Mouse (Mus musculus): ENCODE data around the gene Dpy30. TPM values are rescaled to one million over a fixed set of nuclear protein-coding genes. Genes with fewer than 3 reads are reported as not detected.
"Not testable (repeated sequence)": the region's sequence is repeated elsewhere in the genome, so short reads cannot be mapped to it uniquely, and the experiment has no call there.

The Dpy30 gene
- polyA plus RNA-seq, 1 experiment = 159 TPM

DNA sequence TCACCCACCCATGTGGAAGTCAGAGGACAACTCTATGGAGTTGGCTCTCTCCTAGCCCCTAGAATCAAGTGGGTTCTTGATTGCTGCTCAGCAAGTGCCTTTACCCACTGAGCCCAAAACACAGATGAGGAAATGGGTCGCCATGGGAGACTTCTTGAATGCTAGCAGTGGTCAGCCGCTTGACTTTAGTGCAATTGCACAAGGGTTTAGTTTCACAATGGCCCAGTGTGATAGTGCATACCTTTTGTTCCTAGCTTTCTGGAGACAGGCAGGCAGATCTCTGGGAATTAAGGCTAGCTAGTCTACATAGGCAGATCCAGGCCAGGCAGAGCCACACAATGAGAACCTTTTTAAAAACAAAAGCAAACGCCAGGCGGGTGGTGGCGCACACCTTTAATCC, 23.7 kb downstream of the Dpy30 start:
- Histone ChIP-seq H3K36me3 (ENCODE audit: control insufficient read depth, insufficient read depth, low read length) (no peaks in the 10 kb centered on the region), H3K4me3 (ENCODE audit: control insufficient read depth, low read depth, low read length) (no peak overlapping the region), H3K27me3 (ENCODE audit: control insufficient read depth, insufficient read depth, low read length) (no peaks in the 10 kb centered on the region), H3K4me1 (ENCODE audit: control insufficient read depth, insufficient read depth, low read length) (peaks cover 3% of the 10 kb centered on the region; the same call in 1 of the 2 replicates), H3K27ac (ENCODE audit: control insufficient read depth, insufficient read depth, low read depth, low read length) (no peak overlapping the region)
- TF ChIP-seq POLR2A (IDR thresholded peaks at IDR 0.05; ENCODE audit: control insufficient read depth, low read depth, low read length) (no peak), CTCF (IDR thresholded peaks at IDR 0.05; ENCODE audit: control insufficient read depth, insufficient read depth, insufficient replicate concordance, low read depth, low read length) (no peak)

DNA sequence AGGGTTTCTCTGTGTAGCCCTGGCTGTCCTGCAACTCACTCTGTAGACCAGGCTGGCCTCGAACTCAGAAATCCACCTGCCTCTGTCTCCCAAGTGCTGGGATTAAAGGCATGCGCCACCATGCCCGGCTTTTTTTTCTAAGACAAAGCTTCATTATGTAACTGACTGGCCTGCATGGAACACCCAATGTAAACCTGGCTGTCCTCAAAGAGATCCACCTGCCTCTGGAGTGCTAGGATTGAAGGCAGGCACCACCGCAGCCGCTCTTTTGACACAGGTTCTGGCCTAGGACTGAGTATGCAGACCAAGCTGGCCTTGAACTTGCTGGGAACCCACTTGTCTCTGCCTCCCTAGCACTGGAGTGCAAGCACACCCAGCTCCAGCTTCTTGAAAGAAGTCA, 26.8 kb downstream of the Dpy30 start:
- not testable (repeated sequence) for H3K27ac ChIP-seq (ENCODE audit: control insufficient read depth, insufficient read depth, low read depth, low read length); H3K4me3 ChIP-seq (ENCODE audit: control insufficient read depth, low read depth, low read length); H3K36me3 ChIP-seq (ENCODE audit: control insufficient read depth, insufficient read depth, low read length); H3K27me3 ChIP-seq (ENCODE audit: control insufficient read depth, insufficient read depth, low read length); H3K4me1 ChIP-seq (ENCODE audit: control insufficient read depth, insufficient read depth, low read length)

DNA sequence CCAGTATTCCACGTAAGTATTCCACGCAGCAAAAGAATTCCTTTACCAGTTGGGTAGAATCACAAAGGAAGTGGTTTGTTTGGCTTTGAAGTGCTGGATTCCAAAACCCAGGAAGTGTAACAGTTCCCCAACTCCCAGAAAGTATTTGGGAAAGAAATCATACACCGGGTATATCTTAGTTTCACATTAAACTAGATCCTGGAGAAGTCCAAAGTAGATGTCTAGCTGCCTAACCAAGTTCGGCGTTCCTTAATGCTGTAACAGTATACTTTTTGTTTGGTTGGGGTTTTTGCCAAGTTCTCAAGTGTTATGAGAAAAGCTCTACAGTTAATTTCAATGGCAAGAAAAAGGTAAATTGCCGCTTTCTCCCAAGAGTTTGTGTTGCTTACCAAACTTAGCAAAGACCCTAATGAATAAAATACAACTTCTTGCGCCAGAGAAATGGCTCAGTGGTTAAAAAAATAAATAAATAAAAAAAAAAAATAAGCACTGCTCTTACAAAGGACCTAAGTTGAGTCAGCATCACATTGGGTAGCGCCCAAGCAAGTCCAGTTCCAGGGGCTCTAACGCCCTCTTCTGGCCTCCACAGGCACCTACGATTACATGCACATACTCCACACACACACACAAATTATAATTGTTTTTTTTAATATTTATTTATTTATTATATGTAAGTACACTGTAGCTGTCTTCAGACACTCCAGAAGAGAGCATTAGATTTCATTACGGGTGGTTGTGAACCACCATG, 27.5 kb downstream of the Dpy30 start:
- peak; percentile 38; the same call in 1 of the 2 replicates for TF ChIP-seq CTCF (IDR thresholded peaks at IDR 0.05; ENCODE audit: control insufficient read depth, insufficient read depth, insufficient replicate concordance, low read depth, low read length)
- no peak for TF ChIP-seq POLR2A (IDR thresholded peaks at IDR 0.05; ENCODE audit: control insufficient read depth, low read depth, low read length)
- Histone ChIP-seq H3K4me3 (ENCODE audit: control insufficient read depth, low read depth, low read length) (peak overlapping the region; percentile 91; the same call in 1 of the 2 replicates), H3K27ac (ENCODE audit: control insufficient read depth, insufficient read depth, low read depth, low read length) (peak overlapping the region; percentile 88), H3K27me3 (ENCODE audit: control insufficient read depth, insufficient read depth, low read length) (no peaks in the 10 kb centered on the region), H3K36me3 (ENCODE audit: control insufficient read depth, insufficient read depth, low read length) (no peaks in the 10 kb centered on the region), H3K4me1 (ENCODE audit: control insufficient read depth, insufficient read depth, low read length) (peaks cover 3% of the 10 kb centered on the region; the same call in 1 of the 2 replicates)

DNA sequence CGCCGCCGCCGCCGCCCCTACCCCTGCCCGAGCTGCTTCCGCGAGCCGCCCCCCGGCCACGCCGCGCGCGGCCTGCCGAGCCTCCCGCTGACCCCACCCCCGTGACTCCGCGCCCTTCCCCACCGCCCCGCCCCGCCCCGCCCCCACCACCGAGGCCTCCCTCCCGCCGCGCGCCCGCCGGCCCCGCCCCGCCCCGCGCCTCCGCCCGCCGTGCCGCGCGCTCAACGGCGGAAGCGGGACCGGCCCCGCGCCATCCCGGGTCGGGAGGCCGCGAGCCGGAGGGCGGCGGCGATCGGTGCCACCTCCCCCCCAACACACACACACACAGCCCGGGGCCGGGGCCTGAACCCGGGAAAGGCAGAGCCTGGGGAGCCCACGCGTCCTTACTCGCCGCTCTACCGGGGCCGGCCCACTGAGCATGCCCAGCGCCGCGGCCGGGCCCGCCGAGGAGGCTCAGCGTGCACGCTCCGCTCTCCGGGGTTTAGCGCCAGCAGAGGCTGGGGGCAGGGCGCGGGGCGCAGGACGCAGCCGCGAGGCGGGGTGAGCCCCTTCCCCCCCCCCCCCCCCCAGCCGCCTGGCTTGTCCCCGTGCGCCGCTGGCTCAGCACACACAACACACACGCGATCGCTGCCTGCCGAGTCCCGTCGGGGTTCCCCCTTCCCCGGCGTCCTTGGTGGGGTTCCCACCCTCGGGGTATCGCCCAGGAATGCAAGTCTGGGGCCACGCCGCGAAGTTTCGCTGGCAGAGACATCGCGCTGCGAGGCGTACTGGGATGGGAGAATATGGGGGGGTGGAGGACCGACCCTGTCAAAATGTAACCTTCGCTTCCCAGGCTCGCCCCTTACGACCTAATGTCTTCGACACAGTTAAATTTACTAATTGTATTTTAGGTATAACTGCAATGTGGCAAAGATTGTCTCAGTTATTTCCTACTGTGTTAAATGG, 28.4 kb downstream of the Dpy30 start, which contains the start of gene Memo1:
TSS of gene Memo1 (minus strand) at position 496 of the 945 bp plus-strand sequence.
- peak within 1 kb of the TSS; percentile 91 for H3K27ac ChIP-seq (ENCODE audit: control insufficient read depth, insufficient read depth, low read depth, low read length)
- TF ChIP-seq POLR2A (IDR thresholded peaks at IDR 0.05; ENCODE audit: control insufficient read depth, low read depth, low read length) = peak; percentile 36
- TF ChIP-seq CTCF (IDR thresholded peaks at IDR 0.05; ENCODE audit: control insufficient read depth, insufficient read depth, insufficient replicate concordance, low read depth, low read length) = no peak
- H3K4me1 ChIP-seq (ENCODE audit: control insufficient read depth, insufficient read depth, low read length) = peaks cover 3% of the 10 kb centered on the region; the same call in 1 of the 2 replicates
- no peaks in the 10 kb centered on the region for H3K36me3 ChIP-seq (ENCODE audit: control insufficient read depth, insufficient read depth, low read length)
- H3K4me3 ChIP-seq (ENCODE audit: control insufficient read depth, low read depth, low read length) = peak within 1 kb of the TSS; percentile 93
- H3K27me3 ChIP-seq (ENCODE audit: control insufficient read depth, insufficient read depth, low read length) = no peaks in the 10 kb centered on the region

DNA sequence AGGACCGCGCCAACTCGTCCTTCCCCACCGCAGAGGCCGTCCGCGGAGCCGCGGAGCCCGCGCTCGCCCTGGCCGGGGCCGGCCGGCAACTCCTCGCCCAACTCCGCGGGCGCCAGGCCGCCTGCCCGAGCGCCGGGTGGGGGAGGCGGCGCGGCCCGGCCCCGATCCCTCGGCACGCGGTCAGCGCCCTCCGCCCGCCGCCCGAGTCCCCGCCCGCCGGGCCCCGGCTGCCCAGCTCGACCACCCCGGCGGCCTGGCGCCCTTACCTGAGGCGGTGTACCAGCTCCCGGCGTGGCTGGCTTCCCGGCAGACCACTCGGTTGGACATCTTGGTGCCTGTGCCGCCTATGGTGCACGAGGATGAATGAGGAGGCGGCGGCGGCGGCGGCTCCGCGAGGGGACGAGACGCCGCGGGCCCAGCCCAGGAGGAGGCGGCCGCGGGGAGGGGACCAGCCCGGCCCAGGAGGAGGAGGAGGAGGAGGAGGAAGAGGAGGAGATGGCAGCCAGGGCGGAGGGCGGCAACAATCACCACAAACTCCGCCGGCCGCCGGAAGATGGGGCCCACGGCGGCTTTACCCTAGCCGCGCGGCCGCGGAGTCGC, 29.2 kb downstream of the Dpy30 start:
- TF ChIP-seq POLR2A (IDR thresholded peaks at IDR 0.05; ENCODE audit: control insufficient read depth, low read depth, low read length) = no peak
- TF ChIP-seq CTCF (IDR thresholded peaks at IDR 0.05; ENCODE audit: control insufficient read depth, insufficient read depth, insufficient replicate concordance, low read depth, low read length) = no peak
- H3K27me3 ChIP-seq (ENCODE audit: control insufficient read depth, insufficient read depth, low read length) = no peaks in the 10 kb centered on the region
- peak overlapping the region; percentile 64 for H3K27ac ChIP-seq (ENCODE audit: control insufficient read depth, insufficient read depth, low read depth, low read length)
- no peaks in the 10 kb centered on the region for H3K36me3 ChIP-seq (ENCODE audit: control insufficient read depth, insufficient read depth, low read length)
- peaks cover 3% of the 10 kb centered on the region; the same call in 1 of the 2 replicates for H3K4me1 ChIP-seq (ENCODE audit: control insufficient read depth, insufficient read depth, low read length)
- peak overlapping the region; percentile 93 for H3K4me3 ChIP-seq (ENCODE audit: control insufficient read depth, low read depth, low read length)

DNA sequence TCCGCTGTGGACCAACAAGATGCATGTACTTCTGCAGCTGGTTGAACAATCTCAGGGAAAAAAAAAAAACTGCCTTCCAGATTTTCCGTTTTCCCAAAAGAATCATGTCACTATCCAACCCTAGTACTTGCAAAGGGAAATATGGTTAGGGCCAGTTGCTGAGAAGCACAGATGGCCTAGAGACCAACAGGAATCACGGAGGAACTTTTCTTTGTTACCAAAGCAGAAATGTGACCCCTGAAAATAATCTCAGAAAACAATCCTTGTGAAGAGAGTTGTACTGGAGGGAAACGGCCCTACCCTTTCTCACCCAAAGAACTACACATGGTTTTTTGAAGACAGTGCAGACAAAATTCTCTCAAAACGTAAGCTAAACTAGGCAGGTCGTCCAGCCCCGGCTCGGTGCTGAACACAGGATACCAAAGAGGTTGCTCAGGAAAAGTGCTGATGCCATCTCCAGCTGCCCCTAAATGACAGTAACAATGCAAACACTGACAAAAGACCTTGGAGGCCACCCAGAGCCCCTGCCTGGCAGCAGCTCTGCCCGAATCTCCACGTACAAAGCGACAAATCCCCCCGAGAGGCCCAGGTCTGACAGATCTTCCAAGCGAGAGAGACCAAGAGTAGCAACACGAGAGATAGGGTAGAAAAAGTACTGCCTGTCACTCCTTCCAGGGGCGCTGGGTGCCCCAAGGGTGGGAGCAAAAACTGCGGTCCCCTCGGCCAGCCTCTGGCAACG, 29.9 kb downstream of the Dpy30 start:
- Histone ChIP-seq H3K27ac (ENCODE audit: control insufficient read depth, insufficient read depth, low read depth, low read length) (peak overlapping the region; percentile 64), H3K4me3 (ENCODE audit: control insufficient read depth, low read depth, low read length) (peak overlapping the region; percentile 93), H3K36me3 (ENCODE audit: control insufficient read depth, insufficient read depth, low read length) (no peaks in the 10 kb centered on the region), H3K27me3 (ENCODE audit: control insufficient read depth, insufficient read depth, low read length) (no peaks in the 10 kb centered on the region), H3K4me1 (ENCODE audit: control insufficient read depth, insufficient read depth, low read length) (peaks cover 3% of the 10 kb centered on the region; the same call in 1 of the 2 replicates)
- TF ChIP-seq POLR2A (IDR thresholded peaks at IDR 0.05; ENCODE audit: control insufficient read depth, low read depth, low read length) (no peak), CTCF (IDR thresholded peaks at IDR 0.05; ENCODE audit: control insufficient read depth, insufficient read depth, insufficient replicate concordance, low read depth, low read length) (no peak)
